In the genomic region with DNA sequence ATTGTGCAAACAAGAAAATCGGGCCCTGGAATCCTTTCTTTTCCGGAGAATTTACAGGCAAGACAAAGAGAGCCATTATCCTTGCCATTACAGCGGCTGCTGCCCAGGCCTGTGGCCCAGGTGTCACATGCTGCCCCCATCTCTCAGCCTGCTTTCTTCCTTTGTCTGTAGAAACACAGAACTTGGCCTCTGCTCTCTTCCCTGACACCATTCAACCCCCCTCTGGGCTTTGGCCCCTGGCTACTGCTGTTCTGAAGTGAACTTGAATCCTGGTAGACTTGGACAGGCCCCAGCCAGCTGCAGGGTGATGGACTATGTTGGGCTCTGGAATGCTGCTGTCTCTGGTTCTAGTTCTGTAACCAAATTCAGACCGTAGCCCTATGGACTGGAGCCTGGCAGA, we compare ENCODE assay signal across 9 mouse cellular contexts.
A peak's percentile ranks its signal among the peaks of the same experiment; 100 is the strongest.
DNase-seq lines count a peak whose midpoint lies in the region; ATAC-seq lines count a peak whose summit lies in the region.
"Had no signal": no experiment of that assay in that cellular context is flagged by ENCODE, and none has a peak within 500 bp of the region (broad histone marks: within the 10 kb centered on the region; RNA-seq: fewer than 3 reads in every experiment).

No protein-coding gene starts in this region.

- peaks cover 7% of the 10 kb centered on the region for H3K4me1 ChIP-seq in heart, embryonic 16.5 days (ENCODE audit: control insufficient read depth, insufficient read depth, low read length)
- H3K4me1 ChIP-seq in heart, embryonic 11.5 days (ENCODE audit: control insufficient read depth, insufficient read depth, low read length) = no peaks in the 10 kb centered on the region

- peak overlapping the region; percentile 10 for H3K9ac ChIP-seq in heart, embryonic 16.5 days (ENCODE audit: low read length)
- no peak overlapping the region for H3K9ac ChIP-seq in heart, embryonic 11.5 days (ENCODE audit: low read depth, low read length)

- no peak overlapping the region for H3K4me2 ChIP-seq in heart, embryonic 16.5 days (ENCODE audit: low read depth, low read length)
- no peak overlapping the region for H3K4me2 ChIP-seq in heart, embryonic 11.5 days

- H3K27ac ChIP-seq in heart, embryonic 16.5 days (ENCODE audit: low read length) = no peak overlapping the region
- no peak overlapping the region for H3K27ac ChIP-seq in heart, embryonic 11.5 days (ENCODE audit: low read depth, low read length)

- H3K4me3 ChIP-seq in heart, embryonic 16.5 days (ENCODE audit: low read length) = no peak overlapping the region
- H3K4me3 ChIP-seq in heart, embryonic 11.5 days (ENCODE audit: low read depth, low read length) = no peak overlapping the region

- WGBS in heart, embryonic 16.5 days = 62% methylated on average over 4 of the region's 4 CpGs
- 73% methylated on average over 4 of the region's 4 CpGs for WGBS in heart, embryonic 11.5 days (ENCODE audit: insufficient replicate concordance)

- no peaks in the 10 kb centered on the region for H3K27me3 ChIP-seq in heart, embryonic 16.5 days (ENCODE audit: control insufficient read depth, insufficient read depth, low read length)
- no peaks in the 10 kb centered on the region for H3K27me3 ChIP-seq in heart, embryonic 11.5 days (ENCODE audit: control insufficient read depth, insufficient read depth, low read length)

- H3K9me3 ChIP-seq in heart, embryonic 16.5 days (replicated peaks; ENCODE audit: control insufficient read depth, low read length) = peaks cover 4% of the 10 kb centered on the region
- no peaks in the 10 kb centered on the region for H3K9me3 ChIP-seq in heart, embryonic 11.5 days (replicated peaks; ENCODE audit: control insufficient read depth, low read length)
- H3K9me3 ChIP-seq: G1E had no signal

- peak; percentile 82 for DNase-seq in ZHBTc4 (ENCODE audit: low read depth, low spot score)
- peak; percentile 22 for DNase-seq in gastrocnemius, adult 18-20 months (ENCODE audit: low spot score)
- DNase-seq in layer of hippocampus, postnatal 36 days = peak; percentile 15 to 26
- DNase-seq in adrenal gland, adult (ENCODE audit: inconsistent age in 2 of 2, low spot score in 1 of 2) = no peak
- DNase-seq in urinary bladder, postnatal 4 days (ENCODE audit: low spot score in 2 of 2) = no peak

- no peak for ATAC-seq in heart, embryonic 16.5 days (replicated peaks; ENCODE audit: extremely low read depth, insufficient read depth, low FRiP score)
- ATAC-seq in heart, embryonic 11.5 days (replicated peaks; ENCODE audit: insufficient number of reproducible peaks, low FRiP score, low TSS enrichment) = no peak
- ATAC-seq in erythroblast, adult 5-6 weeks (replicated peaks; ENCODE audit: low FRiP score, poor library complexity, severe bottlenecking) = no peak

- H3K36me3 ChIP-seq in heart, embryonic 16.5 days (ENCODE audit: control insufficient read depth, insufficient read depth) = no peaks in the 10 kb centered on the region
- no peaks in the 10 kb centered on the region for H3K36me3 ChIP-seq in heart, embryonic 11.5 days (ENCODE audit: control insufficient read depth, insufficient read depth, low read length)
- H3K36me3 ChIP-seq: G1E had no signal

Comparison
In these comparisons a context has a peak if more than half of its experiments do, and no peak if none do; other contexts are left out.
1. DNase-seq: peak in ZHBTc4 (single experiment), gastrocnemius, adult 18-20 months (single experiment) and layer of hippocampus, postnatal 36 days (2 of 2); none in adrenal gland, adult (0 of 2) and urinary bladder, postnatal 4 days (0 of 2).